Mouse (Mus musculus): ENCODE results near the gene Bahcc1. TPM values are rescaled to one million over a fixed set of nuclear protein-coding genes. Genes with fewer than 3 reads are reported as not detected.

Bahcc1 gene
- total and polyA plus RNA-seq, 2 experiments from 2014 or later, result 9.1 to 31.1 TPM

- ATAC-seq (no peak), DNase-seq (ENCODE audit: low spot score) (peak; percentile 69)
- Histone ChIP-seq H3K27me3 (ENCODE audit: insufficient read depth, low read length) (no peaks in the 10 kb centered on the region), H3K36me3 (ENCODE audit: insufficient read depth, low read length) (no peaks in the 10 kb centered on the region), H3K4me2 (ENCODE audit: low read depth, low read length) (peak overlapping the region; percentile 92), H3K9ac (replicated peaks; ENCODE audit: low read length) (peak overlapping the region; percentile 100), H3K4me1 (ENCODE audit: insufficient read depth, low read length) (peaks cover 36% of the 10 kb centered on the region), H3K27ac (peak overlapping the region; percentile 98), H3K9me3 (ENCODE audit: low read length) (no peaks in the 10 kb centered on the region), H3K4me3 (ENCODE audit: low read length) (peak overlapping the region; percentile 82)
- WGBS, result under 1% methylated on average over 88 of the region's 89 CpGs
- TF ChIP-seq CTCF (IDR thresholded peaks at IDR 0.05; ENCODE audit: low read depth), result no peak
Observed at GRCm38 (mm10) chr11:120237166-120238131, 4.7 kb downstream of the Bahcc1 start.

GRCm38 (mm10) chr11:120238306-120238705 lies 5.6 kb downstream of the Bahcc1 start:
- Histone ChIP-seq H3K27me3 (ENCODE audit: insufficient read depth, low read length) (no peaks in the 10 kb centered on the region), H3K9me3 (ENCODE audit: low read length) (no peaks in the 10 kb centered on the region), H3K4me2 (ENCODE audit: low read depth, low read length) (peak overlapping the region; percentile 92), H3K27ac (peak overlapping the region; percentile 98), H3K4me1 (ENCODE audit: insufficient read depth, low read length) (peaks cover 43% of the 10 kb centered on the region), H3K9ac (replicated peaks; ENCODE audit: low read length) (peak overlapping the region; percentile 100), H3K4me3 (ENCODE audit: low read length) (peak overlapping the region; percentile 82), H3K36me3 (ENCODE audit: insufficient read depth, low read length) (no peaks in the 10 kb centered on the region)
- DNase-seq (ENCODE audit: low spot score), result no peak
- no peak for ATAC-seq
- 18% methylated on average over 8 of the region's 8 CpGs for WGBS
- no peak for TF ChIP-seq CTCF (IDR thresholded peaks at IDR 0.05; ENCODE audit: low read depth)

- ATAC-seq (no peak), DNase-seq (ENCODE audit: low spot score) (no peak)
- H3K36me3 ChIP-seq (ENCODE audit: insufficient read depth, low read length), result no peaks in the 10 kb centered on the region
- peak overlapping the region; percentile 100 for H3K9ac ChIP-seq (replicated peaks; ENCODE audit: low read length)
- WGBS, result 9% methylated on average over 7 of the region's 8 CpGs
- H3K4me1 ChIP-seq (ENCODE audit: insufficient read depth, low read length), result peaks cover 48% of the 10 kb centered on the region
- no peaks in the 10 kb centered on the region for H3K27me3 ChIP-seq (ENCODE audit: insufficient read depth, low read length)
- peak overlapping the region; percentile 82 for H3K4me3 ChIP-seq (ENCODE audit: low read length)
- H3K27ac ChIP-seq, result peak overlapping the region; percentile 98
- H3K4me2 ChIP-seq (ENCODE audit: low read depth, low read length), result peak overlapping the region; percentile 92
- TF ChIP-seq CTCF (IDR thresholded peaks at IDR 0.05; ENCODE audit: low read depth), result no peak
- H3K9me3 ChIP-seq (ENCODE audit: low read length), result no peaks in the 10 kb centered on the region
Observed at GRCm38 (mm10) chr11:120238751-120239359, 6.1 kb downstream of the Bahcc1 start.

GRCm38 (mm10) chr11:120239581-120239991 lies 6.8 kb downstream of the Bahcc1 start:
- Histone ChIP-seq H3K4me1 (ENCODE audit: insufficient read depth, low read length) (peaks cover 48% of the 10 kb centered on the region), H3K4me2 (ENCODE audit: low read depth, low read length) (peak overlapping the region; percentile 92), H3K36me3 (ENCODE audit: insufficient read depth, low read length) (no peaks in the 10 kb centered on the region), H3K27ac (peak overlapping the region; percentile 98), H3K9me3 (ENCODE audit: low read length) (no peaks in the 10 kb centered on the region), H3K4me3 (ENCODE audit: low read length) (peak overlapping the region; percentile 82), H3K9ac (replicated peaks; ENCODE audit: low read length) (peak overlapping the region; percentile 100), H3K27me3 (ENCODE audit: insufficient read depth, low read length) (no peaks in the 10 kb centered on the region)
- DNase-seq (ENCODE audit: low spot score) (no peak), ATAC-seq (no peak)
- 21% methylated on average over 11 of the region's 11 CpGs for WGBS
- TF ChIP-seq CTCF (IDR thresholded peaks at IDR 0.05; ENCODE audit: low read depth), result no peak

GRCm38 (mm10) chr11:120240206-120240605 lies 7.5 kb downstream of the Bahcc1 start:
- WGBS, result 3% methylated on average over 10 of the region's 10 CpGs
- Histone ChIP-seq H3K27me3 (ENCODE audit: insufficient read depth, low read length) (no peaks in the 10 kb centered on the region), H3K36me3 (ENCODE audit: insufficient read depth, low read length) (no peaks in the 10 kb centered on the region), H3K9ac (replicated peaks; ENCODE audit: low read length) (peak overlapping the region; percentile 100), H3K4me3 (ENCODE audit: low read length) (peak overlapping the region; percentile 82), H3K4me2 (ENCODE audit: low read depth, low read length) (peak overlapping the region; percentile 92), H3K27ac (peak overlapping the region; percentile 98), H3K9me3 (ENCODE audit: low read length) (no peaks in the 10 kb centered on the region), H3K4me1 (ENCODE audit: insufficient read depth, low read length) (peaks cover 48% of the 10 kb centered on the region)
- peak; percentile 40 for TF ChIP-seq CTCF (IDR thresholded peaks at IDR 0.05; ENCODE audit: low read depth)
- ATAC-seq (peak; percentile 78), DNase-seq (ENCODE audit: low spot score) (peak; percentile 94)

- Histone ChIP-seq H3K9ac (replicated peaks; ENCODE audit: low read length) (peak overlapping the region; percentile 100), H3K27me3 (ENCODE audit: insufficient read depth, low read length) (no peaks in the 10 kb centered on the region), H3K4me2 (ENCODE audit: low read depth, low read length) (peak overlapping the region; percentile 92), H3K27ac (peak overlapping the region; percentile 98), H3K36me3 (ENCODE audit: insufficient read depth, low read length) (no peaks in the 10 kb centered on the region), H3K4me1 (ENCODE audit: insufficient read depth, low read length) (peaks cover 48% of the 10 kb centered on the region), H3K4me3 (ENCODE audit: low read length) (peak overlapping the region; percentile 24), H3K9me3 (ENCODE audit: low read length) (no peaks in the 10 kb centered on the region)
- DNase-seq (ENCODE audit: low spot score) (peak; percentile 68), ATAC-seq (no peak)
- 13% methylated on average over 29 of the region's 29 CpGs for WGBS
- TF ChIP-seq CTCF (IDR thresholded peaks at IDR 0.05; ENCODE audit: low read depth), result no peak
Observed at GRCm38 (mm10) chr11:120240941-120241890, 8.5 kb downstream of the Bahcc1 start.

All from hindbrain, postnatal 0 days (tissue).